Mouse (Mus musculus) retina, postnatal 7 days (tissue): ENCODE data around the gene Afap1l2.

Experiments
- DNase-seq: peaks from one replicate; pipeline ENCODE4 v3.0.0-alpha.2; 2012; ENCODE audit warnings: low read depth, low spot score

The Afap1l2 gene

DNA sequence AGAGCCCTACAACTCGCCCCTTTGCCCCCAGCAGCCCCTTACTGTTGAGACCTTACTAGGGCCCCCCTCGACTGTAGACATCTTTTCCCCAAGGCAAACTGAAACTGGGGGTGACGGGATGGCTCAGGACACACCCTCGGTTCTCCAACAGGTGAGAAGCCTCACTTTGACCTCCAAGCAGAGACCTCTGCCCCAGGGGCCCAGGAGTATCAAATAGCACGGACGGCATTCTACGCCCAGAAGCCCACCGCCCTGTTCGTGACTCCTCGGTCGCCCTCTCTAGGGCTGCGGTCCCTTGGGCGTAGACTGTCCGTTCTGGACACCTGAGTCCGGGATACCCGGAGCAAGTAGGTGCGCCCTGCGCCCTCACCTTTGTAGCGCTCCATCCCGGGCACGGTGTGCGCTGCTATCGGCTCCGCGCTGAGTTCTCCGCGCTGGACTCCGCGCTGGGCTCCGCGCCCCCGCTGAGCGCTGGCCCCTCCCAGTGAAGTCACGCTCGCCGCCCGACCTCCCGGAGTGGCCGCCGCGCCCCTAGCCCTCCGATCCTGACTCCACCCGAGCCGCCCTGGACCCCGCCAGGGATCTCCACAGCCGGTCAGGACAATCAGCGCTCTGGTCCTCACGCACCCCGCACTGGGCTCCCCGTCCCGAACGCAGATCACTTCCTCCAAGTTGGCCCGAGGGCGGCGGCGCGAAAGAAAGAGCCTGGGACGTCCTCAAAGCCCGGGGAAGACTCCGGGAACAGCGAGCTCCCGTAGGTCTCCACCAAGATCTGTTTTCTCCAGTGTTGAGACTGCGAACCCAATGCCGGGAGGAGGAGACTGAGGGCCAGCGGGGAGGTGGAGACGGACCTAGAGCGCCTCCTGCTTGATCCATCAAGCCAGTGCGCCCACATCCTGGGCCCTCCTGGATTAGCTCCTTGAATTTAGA, at the start of gene Afap1l2:
Gene Afap1l2 (minus strand): TSS at position 448 of the 930 bp plus-strand sequence.
- no peak for DNase-seq

DNA sequence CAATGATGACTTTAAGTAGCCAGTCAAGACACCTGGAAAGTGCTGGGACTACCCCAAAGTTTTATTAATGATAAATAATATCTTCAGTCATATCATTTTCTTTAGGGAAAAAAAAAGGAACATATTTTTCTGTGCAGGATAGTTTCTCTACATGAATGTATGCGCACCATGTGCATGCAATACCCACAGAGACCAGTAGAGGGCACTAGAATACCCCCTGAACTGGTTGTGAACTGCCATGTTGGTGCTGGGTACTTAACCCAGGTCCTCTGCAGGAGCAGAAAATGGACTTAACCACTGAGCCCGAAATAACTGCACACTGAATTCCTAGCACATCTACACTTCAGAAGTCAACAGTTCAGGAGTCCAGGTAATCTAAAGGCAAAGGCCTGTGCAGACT, 49.5 kb upstream of the Afap1l2 start:
- no peak for DNase-seq

- no peak for DNase-seq
Observed at GRCm38 (mm10) chr19:57055215-57056120, 47.4 kb upstream of the Afap1l2 start.

DNA sequence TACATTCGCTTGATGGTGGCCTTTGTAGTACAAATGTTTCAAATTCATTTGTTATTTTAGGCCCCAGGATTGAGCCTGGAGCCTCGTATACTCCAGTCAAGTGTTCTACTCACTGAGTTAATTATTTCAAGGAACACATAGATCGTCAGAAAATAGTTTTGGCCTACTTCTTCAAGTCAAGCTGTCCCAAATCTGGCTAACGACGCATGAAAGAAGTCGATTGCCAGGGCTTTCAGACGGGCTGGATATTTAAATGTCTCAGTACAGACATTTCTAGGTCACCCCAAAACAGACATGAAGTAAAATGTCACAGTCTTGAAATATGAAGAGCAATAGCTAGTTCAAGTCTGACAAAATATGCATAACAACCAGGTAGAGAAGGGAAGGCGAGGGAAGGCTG, 44.9 kb upstream of the Afap1l2 start:
- DNase-seq, result no peak

DNA sequence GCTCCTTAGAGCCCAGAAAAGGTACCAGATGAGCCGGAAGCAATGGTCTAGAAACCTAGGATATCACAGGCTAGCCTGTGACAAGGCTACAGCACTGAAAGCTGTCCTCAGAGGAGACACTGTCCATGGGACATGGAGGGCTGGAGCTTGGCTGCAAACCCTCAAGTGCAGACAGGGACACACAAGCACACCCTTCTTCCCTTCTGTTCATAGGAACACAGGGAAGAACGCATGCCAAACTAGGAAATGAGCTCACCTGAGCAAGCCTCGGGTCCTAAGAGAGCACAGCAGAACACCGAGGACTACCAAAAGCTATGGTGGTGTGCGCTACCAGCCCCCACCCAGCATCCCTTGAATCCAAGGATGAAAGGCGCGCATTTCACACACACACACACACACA, 44.0 kb upstream of the Afap1l2 start:
- DNase-seq, result no peak

- DNase-seq, result no peak
Observed at GRCm38 (mm10) chr19:57049592-57050090, 41.6 kb upstream of the Afap1l2 start.

- no peak for DNase-seq
Observed at GRCm38 (mm10) chr19:57047671-57048320, 39.8 kb upstream of the Afap1l2 start.

DNA sequence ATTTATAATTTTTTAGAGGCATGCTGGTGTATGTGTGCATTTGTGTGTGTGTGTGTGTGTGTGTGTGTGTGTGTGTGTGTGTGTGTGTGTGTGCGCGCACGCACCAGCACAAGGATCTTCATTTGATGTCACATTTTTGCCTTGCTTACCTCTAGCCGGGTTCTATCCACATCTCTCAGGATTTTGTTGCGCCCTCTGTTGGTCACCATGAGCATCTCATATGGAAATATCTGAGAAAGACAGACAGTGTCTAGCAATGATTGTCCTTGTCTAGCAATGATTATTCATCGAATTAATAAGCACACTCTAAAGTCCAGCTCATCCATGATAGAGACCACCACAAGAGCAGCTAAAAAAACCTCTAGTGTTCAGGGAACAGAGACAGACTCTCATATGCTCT, 31.2 kb upstream of the Afap1l2 start:
- peak; percentile 20 for DNase-seq

- no peak for DNase-seq
Observed at GRCm38 (mm10) chr19:57036860-57037259, 28.8 kb upstream of the Afap1l2 start.

DNA sequence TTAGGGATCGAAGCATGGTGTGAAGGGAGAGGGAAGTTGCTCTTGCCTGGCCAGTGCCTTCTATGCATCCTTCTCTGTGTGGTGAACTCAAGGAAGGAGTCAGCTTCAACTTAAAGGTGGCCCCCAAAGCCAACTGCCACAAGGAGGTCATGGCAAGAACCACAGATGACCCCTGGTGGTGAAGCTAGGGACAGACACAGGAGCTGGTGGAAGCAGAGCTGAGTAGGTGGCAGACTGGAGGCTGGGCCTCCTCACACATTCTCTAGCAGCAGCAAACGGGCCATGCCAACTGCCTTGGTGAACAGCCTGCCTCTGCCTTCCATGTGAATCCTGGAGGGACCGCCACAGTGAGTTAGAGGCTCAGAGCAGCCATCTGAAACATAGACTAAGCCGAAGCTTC, 23.6 kb upstream of the Afap1l2 start:
- DNase-seq, result peak; percentile 28

- no peak for DNase-seq
Observed at GRCm38 (mm10) chr19:57029461-57029860, 21.4 kb upstream of the Afap1l2 start.

DNA sequence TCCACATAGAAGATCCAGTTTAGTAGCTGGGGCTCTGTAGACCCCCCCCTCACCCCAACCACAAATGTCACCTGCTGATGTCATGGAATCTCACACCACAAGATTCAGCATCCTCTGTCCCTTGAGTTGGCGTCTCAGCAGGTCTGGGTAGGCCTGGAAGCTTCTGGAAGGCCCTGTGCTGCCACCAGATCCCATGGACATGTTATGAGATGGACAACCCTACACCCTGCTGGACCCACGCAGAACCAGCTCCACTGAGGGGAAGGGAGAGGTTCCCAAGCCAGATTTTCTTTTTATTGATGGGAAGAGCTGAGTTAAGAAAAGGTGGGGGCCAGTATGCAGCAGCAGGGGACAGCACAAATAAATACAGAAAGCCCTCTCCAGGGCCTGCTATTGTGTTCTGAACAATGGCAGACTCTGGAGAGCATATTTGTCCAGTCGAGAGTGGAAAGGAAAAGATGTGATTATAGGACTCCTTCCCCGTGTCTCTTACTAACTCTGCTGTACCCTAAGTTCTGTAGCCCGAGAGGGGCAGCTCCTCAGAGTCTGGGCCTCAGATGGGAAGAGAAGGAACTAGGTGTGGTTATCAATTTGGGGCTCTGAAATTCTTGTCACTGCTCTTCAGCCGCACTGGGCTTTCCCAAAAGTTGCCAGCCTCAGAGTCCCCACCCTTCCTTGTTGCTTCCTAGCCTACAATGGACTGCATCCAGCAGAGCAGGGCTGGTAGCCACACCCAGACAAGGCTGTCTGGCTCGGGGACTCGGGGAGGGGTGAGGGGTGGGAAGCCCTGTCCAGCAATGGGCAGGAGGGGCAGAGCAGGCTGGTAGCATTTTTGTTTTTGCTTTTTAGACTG, 20.5 kb upstream of the Afap1l2 start:
- DNase-seq, result no peak

- DNase-seq, result no peak
Observed at GRCm38 (mm10) chr19:57026501-57026900, 18.5 kb upstream of the Afap1l2 start.

DNA sequence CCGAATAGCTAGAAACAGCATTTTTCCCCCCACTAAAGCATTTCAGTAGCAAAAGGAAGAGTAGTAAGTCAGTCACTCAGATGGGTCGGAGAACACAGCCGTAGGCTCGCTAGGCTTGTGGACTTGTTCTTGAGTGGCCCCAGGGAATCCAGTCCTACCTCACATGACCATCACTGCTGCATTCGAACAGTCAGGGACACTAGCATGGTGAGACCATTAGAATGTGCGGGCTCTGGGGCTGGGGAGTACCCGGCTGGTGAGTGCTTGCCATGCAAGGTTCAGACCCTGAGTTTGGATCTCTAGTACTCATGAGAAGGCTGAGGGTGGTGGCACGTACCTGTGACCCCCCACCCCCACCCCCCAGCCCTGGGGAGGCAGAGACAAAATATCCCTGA, 9.8 kb upstream of the Afap1l2 start:
- DNase-seq, result no peak

DNA sequence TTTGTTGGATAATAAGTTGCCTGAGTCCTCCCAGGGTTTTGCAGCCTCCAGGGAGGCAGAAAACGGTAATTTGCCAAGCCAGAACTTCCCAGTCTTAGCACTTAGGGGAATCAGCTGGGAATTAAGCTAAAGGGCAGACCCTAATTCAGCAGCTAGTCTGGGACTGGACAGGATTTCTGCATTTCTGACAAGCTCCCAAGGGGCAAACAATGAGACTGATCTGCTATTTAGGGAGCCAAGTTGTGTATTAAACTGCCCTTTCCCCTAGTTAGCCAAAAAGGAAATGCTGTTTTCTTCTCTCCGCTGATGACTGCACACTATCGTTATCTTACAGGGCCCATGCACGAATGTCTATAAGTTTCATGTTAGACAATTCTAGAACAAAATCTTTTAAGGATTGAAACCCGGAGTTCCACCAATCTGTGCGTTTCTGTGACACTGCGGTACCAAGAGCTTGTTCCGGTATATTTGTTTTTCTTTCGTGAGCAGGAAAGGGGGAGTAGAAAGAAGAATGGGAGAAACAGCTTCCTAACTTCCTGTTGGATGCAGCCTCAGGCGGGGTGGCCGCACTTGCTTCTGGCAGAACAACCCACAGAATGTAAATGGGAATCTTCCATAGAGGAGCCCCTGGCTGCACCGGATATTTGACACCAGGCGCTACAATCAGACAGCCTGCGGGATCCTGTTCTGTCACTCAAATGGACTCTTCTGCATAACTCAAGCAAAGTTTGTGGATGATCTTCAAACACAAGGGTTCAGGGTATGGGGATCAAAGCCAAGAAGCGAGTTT, 9.2 kb upstream of the Afap1l2 start:
- DNase-seq, result no peak

DNA sequence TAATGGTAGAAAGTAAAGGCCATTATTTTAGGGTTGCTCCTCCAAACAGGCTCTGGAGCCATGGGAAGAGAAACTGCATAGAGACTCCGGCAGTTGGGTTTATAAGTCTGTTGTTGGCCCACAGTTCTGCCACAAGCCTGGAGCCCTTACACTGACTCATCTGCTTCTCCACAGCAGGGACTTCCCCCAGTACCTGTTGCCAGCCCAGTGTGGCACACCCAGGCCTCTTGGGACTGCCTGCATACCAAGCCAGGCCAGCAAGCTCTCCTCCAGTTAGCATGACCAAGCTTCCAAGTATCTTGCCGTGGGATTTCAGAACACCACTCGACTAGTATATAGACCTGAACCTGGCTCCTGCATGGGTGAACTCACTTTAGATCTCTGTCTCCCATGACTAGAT, 6.8 kb upstream of the Afap1l2 start:
- no peak for DNase-seq

DNA sequence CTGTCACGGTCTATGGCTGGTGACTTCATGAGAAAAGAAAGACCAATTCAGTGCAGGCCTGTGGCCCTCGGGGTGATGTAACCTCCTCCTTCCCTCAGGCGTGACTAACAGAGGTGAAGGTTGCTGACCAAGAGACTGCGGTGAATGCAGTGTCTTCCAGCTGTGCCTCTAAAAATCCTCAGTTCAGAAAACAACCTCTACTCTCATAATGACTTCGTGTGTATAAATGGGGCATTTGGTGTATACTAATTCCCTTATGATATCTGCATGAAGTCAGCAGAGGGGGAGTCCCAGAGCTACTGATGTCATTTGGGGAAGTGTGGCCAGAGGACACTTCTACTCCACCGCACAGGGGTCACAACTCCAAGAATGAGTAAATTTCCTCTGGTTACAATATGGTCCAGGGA, 5.2 kb upstream of the Afap1l2 start:
- DNase-seq, result no peak

- DNase-seq, result no peak
Observed at GRCm38 (mm10) chr19:57012068-57012467, 4.0 kb upstream of the Afap1l2 start.

- no peak for DNase-seq
Observed at GRCm38 (mm10) chr19:57010064-57010463, 2.0 kb upstream of the Afap1l2 start.

DNA sequence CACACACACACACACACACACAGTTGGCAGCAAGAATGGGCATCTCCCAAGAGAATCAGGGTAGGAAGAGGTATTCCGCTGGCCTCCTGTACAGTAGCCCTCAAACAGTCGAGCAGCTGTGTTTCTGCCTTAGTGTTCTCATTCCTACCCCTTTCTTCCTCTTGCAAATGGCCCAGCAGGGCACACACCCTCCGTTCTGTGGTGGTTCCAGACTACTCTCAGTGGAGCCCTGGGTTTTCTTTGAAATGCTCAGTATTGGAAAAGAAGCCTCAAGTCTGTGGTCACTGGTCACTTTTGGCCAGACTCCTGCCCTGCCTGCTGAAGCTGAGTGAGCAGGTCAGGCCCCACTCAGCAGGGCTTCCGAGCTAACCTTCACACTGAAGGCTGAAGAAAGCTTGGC, 1.6 kb upstream of the Afap1l2 start:
- DNase-seq, result no peak
